Mouse (Mus musculus) lung, adult 18-20 months (tissue): ENCODE measurements at regions not wholly inside any gene's neighbourhood (a gene's known extent, or its start where the extent isn't known, plus 50 kb on each side); places are given as distances from the start of the nearest gene placed in this dataset.

Source experiments
- DNase-seq, 2 experiments: peaks; one replicate each; pipeline ENCODE4 v3.0.0; 2022; ENCODE audit warnings: mixed read lengths in 2 of 2

GRCm38 (mm10) chr13:107244173-107244572 is 222.2 kb upstream of the Kif2a start:
- DNase-seq = no peak

GRCm38 (mm10) chr13:107239035-107239387 is 217.1 kb upstream of the Kif2a start:
- DNase-seq = no peak

- DNase-seq = peak; percentile 27 to 68
Measured at GRCm38 (mm10) chr13:107238364-107239034, 216.6 kb upstream of the Kif2a start.

- peak in 1 of 2 experiments; percentile 8 for DNase-seq
Measured at GRCm38 (mm10) chr13:107219456-107219855, 197.5 kb upstream of the Kif2a start.

- DNase-seq = no peak
Measured at GRCm38 (mm10) chr13:107218351-107218750, 196.4 kb upstream of the Kif2a start.

GRCm38 (mm10) chr13:107217825-107218224 is 195.9 kb upstream of the Kif2a start:
- DNase-seq = no peak

- no peak for DNase-seq
Measured at GRCm38 (mm10) chr13:107213281-107213680, 191.4 kb upstream of the Kif2a start.

- DNase-seq = no peak
Measured at GRCm38 (mm10) chr13:107210676-107211075, 188.8 kb upstream of the Kif2a start.

- peak; percentile 75 to 83 for DNase-seq
Measured at GRCm38 (mm10) chr13:107207354-107208181, 185.6 kb upstream of the Kif2a start.

GRCm38 (mm10) chr13:107199875-107200274 is 177.9 kb upstream of the Kif2a start:
- DNase-seq = no peak

- no peak for DNase-seq
Measured at GRCm38 (mm10) chr13:107193426-107193825, 171.5 kb upstream of the Kif2a start.

GRCm38 (mm10) chr13:107187258-107187878 is 165.4 kb upstream of the Kif2a start:
- no peak for DNase-seq

GRCm38 (mm10) chr13:107182544-107182943 is 160.6 kb upstream of the Kif2a start:
- peak; percentile 53 to 65 for DNase-seq

GRCm38 (mm10) chr13:107179551-107179950 is 157.6 kb upstream of the Kif2a start:
- DNase-seq = no peak

- no peak for DNase-seq
Measured at GRCm38 (mm10) chr13:107177595-107177994, 155.7 kb upstream of the Kif2a start.

- DNase-seq = no peak
Measured at GRCm38 (mm10) chr13:107175891-107176290, 154.0 kb upstream of the Kif2a start.

- peak; percentile 65 to 73 for DNase-seq
Measured at GRCm38 (mm10) chr13:107168599-107169149, 146.7 kb upstream of the Kif2a start.

- no peak for DNase-seq
Measured at GRCm38 (mm10) chr13:107167856-107168598, 146.1 kb upstream of the Kif2a start.

GRCm38 (mm10) chr13:107151548-107151947 is 129.6 kb upstream of the Kif2a start:
- DNase-seq = no peak

- DNase-seq = no peak
Measured at GRCm38 (mm10) chr13:107141209-107141608, 119.3 kb upstream of the Kif2a start.

GRCm38 (mm10) chr13:107134125-107134524 is 112.2 kb upstream of the Kif2a start:
- DNase-seq = no peak

- DNase-seq = no peak
Measured at GRCm38 (mm10) chr13:107126636-107127035, 104.7 kb upstream of the Kif2a start.
